Mouse (Mus musculus): ENCODE results near the gene BC049352. TPM values are rescaled to one million over a fixed set of nuclear protein-coding genes. Genes with fewer than 3 reads are reported as not detected.

The BC049352 gene
- not detected in 2 replicates for polyA plus RNA-seq (2015; fragmentation: Nextera tagmentation; extraction: Ambion mirVana)

DNA sequence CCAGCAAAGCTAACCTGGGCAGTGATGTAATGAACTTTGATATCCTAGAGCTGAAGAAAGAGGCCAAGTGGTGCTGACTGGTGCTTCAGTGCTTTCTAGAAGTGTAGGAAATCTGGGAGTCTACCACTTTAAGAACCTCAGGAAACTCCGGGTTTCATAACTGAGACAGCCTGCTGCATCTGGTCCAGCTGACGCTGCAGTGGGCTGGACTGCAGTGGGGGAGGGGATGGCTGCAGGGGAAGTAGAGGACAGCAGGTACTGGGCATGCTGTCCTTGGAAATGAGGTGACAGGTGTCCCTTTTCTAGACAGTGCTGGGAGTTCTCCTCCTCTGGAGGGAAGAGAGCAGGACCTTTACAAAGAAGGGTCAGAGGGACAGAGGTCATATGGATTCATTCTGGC, at the start of gene BC049352:
BC049352 (plus strand) TSS at position 238 of the 400 bp plus-strand sequence.
- H3K4me2 ChIP-seq, result no peak within 1 kb of the TSS
- H3K4me3 ChIP-seq, result no peak within 1 kb of the TSS
- H3K9me3 ChIP-seq, result no peaks in the 10 kb centered on the region
- no peak for ATAC-seq (ENCODE audit: extremely low read depth, insufficient number of reproducible peaks, low FRiP score, low TSS enrichment)
- no peaks in the 10 kb centered on the region for H3K36me3 ChIP-seq
- WGBS, result 10% methylated on average over 2 of the region's 2 CpGs
- no peak within 1 kb of the TSS for H3K27ac ChIP-seq (replicated peaks)
- no peaks in the 10 kb centered on the region for H3K4me1 ChIP-seq
- peaks cover 6% of the 10 kb centered on the region; the same call in 1 of the 2 replicates for H3K27me3 ChIP-seq (replicated peaks)
- H3K9ac ChIP-seq, result no peak within 1 kb of the TSS

DNA sequence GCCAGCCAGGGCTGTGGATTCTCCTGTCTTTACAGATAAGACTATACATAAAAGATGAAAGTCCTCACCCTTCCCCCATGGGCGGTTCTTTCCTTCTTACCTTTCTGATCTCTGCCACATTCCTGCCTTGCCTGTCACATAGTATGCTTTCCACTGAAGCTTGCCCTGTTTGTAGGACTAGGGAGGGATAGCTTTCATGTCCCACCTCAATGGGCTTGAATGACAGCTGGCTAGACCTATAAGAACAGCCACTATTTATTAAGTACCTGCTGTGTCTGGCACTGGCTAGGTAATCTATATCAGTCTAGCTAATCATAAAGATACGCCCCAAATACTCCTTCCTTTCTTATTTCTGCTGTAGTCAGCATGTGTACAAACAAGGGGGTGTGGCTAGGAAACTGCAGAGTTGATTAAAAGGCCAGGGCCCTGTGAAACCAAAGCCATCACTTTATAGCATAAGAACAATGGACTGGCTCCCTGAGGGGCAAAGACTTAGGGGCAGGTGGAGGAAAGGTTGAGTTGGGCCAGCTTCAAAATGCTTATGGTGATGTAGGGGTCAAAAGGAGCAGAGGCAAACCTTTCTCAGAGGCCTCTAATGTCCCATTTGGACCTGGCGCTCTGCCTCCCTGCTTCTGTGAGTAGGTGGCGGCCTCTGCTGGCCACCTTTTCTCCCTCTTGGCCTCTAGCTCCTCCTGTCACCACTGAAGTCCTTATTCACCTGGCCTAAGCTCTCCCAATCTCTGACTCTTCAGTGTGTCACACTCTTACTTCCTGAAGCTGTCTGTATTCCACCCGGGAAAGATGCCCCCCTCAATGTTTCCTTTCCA, 48.1 kb upstream of the BC049352 start:
- Histone ChIP-seq H3K4me3 (no peak overlapping the region), H3K36me3 (no peaks in the 10 kb centered on the region), H3K9me3 (no peaks in the 10 kb centered on the region), H3K4me2 (no peak overlapping the region), H3K27ac (replicated peaks) (no peak overlapping the region), H3K4me1 (peaks cover 37% of the 10 kb centered on the region), H3K27me3 (replicated peaks) (peaks cover 94% of the 10 kb centered on the region), H3K9ac (no peak overlapping the region)
- ATAC-seq (ENCODE audit: extremely low read depth, insufficient number of reproducible peaks, low FRiP score, low TSS enrichment), result no peak
- WGBS, result 20% methylated on average over 5 of the region's 5 CpGs

DNA sequence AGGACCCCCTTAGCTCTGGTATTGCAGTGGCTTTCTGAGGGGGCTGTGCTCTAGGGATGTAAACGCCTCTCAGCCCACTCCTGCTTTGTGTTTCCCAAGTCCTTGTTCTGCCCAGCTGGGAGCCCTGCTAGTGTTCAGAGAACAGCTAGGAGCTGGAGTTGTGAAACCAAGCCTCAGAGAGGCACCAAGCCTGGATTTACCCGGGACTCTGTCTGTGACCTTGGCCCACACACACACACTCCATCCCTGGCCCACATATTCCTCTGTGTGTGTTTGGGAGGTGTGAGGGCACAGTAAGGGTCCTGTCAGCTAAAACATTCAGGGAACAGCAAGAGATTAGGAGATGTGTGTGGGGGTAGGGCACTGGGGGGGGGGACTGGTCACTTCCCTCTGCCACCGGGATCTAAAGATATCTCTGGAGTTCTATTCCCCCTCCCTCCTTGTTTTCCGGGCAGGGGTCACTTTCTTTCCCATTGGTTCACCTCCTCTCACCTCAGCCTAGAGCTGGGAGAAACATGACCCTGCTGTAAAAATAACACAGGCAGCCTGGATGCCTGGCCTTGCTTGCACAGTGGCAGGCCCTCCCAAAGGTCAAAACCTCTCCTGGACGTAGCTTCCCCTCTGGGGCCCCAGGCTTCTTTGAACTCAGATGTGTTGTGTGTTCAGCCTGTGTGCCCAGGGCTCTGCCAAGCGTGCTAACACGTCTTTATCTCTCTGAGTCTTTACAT, 45.2 kb upstream of the BC049352 start:
- H3K9me3 ChIP-seq, result no peaks in the 10 kb centered on the region
- H3K4me2 ChIP-seq, result no peak overlapping the region; the same call in 1 of the 2 replicates
- peaks cover 97% of the 10 kb centered on the region for H3K27me3 ChIP-seq (replicated peaks)
- no peak overlapping the region for H3K9ac ChIP-seq
- ATAC-seq (ENCODE audit: extremely low read depth, insufficient number of reproducible peaks, low FRiP score, low TSS enrichment), result no peak
- H3K36me3 ChIP-seq, result no peaks in the 10 kb centered on the region
- no peak overlapping the region for H3K4me3 ChIP-seq
- peaks cover 42% of the 10 kb centered on the region for H3K4me1 ChIP-seq
- H3K27ac ChIP-seq (replicated peaks), result peak overlapping the region; percentile 54
- WGBS, result 8% methylated on average over 7 of the region's 7 CpGs

DNA sequence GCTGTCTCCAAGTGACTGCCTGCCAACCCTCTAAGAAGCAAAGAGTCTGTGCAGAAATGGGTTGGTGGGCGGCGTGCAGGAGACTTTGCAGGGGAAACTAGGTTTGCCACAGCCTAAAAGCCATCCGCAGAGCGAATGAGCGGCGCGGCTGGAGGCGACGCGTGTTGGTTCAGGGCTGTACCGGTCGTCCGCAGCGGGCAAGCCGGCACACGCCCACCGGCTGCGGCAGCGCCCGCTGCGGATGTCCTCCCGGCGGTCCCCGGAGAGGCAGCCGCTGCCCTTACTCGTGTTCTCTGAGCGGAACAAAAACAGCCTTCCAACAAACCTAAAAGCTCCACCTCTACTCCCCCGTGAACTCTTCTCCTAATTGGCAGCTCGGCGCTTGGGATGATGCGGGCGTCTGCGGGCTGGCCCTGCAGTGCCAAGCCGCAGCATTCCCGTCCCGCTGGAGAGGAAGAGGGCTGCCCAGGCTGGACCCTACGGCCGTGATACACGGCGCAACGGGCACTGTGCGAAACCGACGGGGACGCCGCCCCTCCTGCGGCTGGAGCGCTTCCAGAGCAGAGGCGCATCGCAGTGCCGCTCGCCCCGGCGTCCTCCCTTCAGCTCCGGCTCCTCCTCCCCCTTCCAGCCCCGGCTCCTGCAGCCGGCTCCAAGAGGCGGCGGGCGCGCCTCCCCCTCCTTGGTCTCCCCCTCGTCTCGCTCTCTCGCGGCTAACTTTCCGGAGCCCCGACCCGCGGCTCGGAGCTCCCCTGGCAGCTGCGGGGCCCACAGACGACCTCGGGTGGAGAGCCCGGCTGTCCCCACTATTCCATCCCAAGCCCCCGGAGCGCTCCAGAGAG, 43.4 kb upstream of the BC049352 start, which contains the start of gene Scn4b:
Scn4b (plus strand) TSS at position 205 of the 842 bp plus-strand sequence.
- no peaks in the 10 kb centered on the region for H3K36me3 ChIP-seq
- WGBS, result under 1% methylated on average over 73 of the region's 76 CpGs
- H3K4me2 ChIP-seq, result peak within 1 kb of the TSS; percentile 98
- peak within 1 kb of the TSS; percentile 70 for H3K9ac ChIP-seq
- H3K27me3 ChIP-seq (replicated peaks), result peaks cover 99% of the 10 kb centered on the region
- ATAC-seq (ENCODE audit: extremely low read depth, insufficient number of reproducible peaks, low FRiP score, low TSS enrichment), result no peak
- H3K27ac ChIP-seq (replicated peaks), result peak within 1 kb of the TSS; percentile 54; the same call in 1 of the 2 replicates
- peaks cover 42% of the 10 kb centered on the region for H3K4me1 ChIP-seq
- H3K9me3 ChIP-seq, result no peaks in the 10 kb centered on the region
- H3K4me3 ChIP-seq, result peak within 1 kb of the TSS; percentile 64

DNA sequence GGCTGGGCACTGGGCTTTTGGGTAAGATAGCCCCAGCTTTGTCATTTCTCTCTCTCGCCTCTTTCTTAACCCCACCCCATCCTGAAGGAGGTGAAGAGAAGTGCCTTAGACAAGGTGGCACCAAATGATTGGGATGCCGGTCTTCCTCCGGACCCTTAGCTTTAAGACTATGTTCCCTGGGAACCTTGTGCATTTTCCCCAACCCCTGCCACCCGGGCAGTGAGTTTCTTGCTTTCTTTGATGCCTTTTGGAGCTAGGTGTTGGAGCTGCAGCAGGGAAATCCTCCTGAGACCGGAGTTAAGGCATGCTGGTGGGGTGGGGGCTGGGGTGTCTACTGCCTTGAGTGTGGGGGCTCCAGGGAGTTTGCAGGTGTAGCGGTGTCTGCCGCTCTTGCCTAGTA, 42.7 kb upstream of the BC049352 start:
- WGBS, result 7% methylated on average over 7 of the region's 7 CpGs
- H3K4me1 ChIP-seq, result peaks cover 42% of the 10 kb centered on the region
- H3K4me3 ChIP-seq, result peak overlapping the region; percentile 64
- peak overlapping the region; percentile 70 for H3K9ac ChIP-seq
- peaks cover 100% of the 10 kb centered on the region for H3K27me3 ChIP-seq (replicated peaks)
- no peaks in the 10 kb centered on the region for H3K36me3 ChIP-seq
- H3K4me2 ChIP-seq, result peak overlapping the region; percentile 98
- no peak for ATAC-seq (ENCODE audit: extremely low read depth, insufficient number of reproducible peaks, low FRiP score, low TSS enrichment)
- H3K9me3 ChIP-seq, result no peaks in the 10 kb centered on the region
- no peak overlapping the region for H3K27ac ChIP-seq (replicated peaks)

DNA sequence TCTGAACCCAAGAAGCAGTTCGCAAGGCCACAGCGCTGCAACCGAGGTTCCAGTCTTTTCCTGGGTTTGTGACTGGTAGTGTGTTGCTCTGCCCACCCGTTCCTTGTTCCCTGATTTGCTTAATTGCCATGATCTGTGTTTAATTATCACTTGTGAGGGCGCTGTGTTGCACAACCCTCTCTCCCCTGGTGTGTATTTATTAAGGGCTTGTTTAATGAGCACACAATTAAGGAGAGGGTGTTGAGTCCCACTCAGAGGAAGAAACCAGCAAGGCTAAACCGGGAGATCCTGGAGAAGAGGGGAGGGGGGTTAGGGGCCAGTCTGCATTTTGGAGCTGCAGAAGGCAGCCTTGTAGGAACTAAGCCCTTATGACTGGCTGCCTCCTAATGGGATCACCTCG, 40.9 kb upstream of the BC049352 start:
- H3K4me2 ChIP-seq, result no peak overlapping the region
- WGBS, result 64% methylated on average over 7 of the region's 7 CpGs
- no peaks in the 10 kb centered on the region for H3K36me3 ChIP-seq
- peaks cover 39% of the 10 kb centered on the region for H3K4me1 ChIP-seq
- no peak for ATAC-seq (ENCODE audit: extremely low read depth, insufficient number of reproducible peaks, low FRiP score, low TSS enrichment)
- no peak overlapping the region for H3K9ac ChIP-seq
- H3K9me3 ChIP-seq, result no peaks in the 10 kb centered on the region
- no peak overlapping the region for H3K27ac ChIP-seq (replicated peaks)
- H3K4me3 ChIP-seq, result no peak overlapping the region
- H3K27me3 ChIP-seq (replicated peaks), result peaks cover 100% of the 10 kb centered on the region

DNA sequence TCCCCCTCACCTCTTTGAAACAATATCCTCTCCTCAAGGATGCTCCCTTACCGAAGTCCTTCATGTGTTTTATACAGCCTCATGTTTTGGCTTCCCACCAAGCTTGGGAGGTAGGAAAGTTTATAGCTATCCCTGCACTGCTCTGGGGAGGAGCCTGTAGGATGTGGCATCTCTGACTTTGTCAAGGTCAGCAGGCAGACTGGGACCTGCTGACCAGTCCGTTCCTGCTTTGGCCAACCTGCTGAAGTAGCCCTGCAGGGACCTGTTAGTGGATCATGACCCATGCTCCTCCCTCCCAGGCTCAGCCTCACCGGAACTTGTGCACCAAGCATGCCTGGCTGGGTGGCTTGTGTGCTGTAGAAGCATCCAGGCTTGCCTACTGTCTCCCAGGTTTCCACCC, 39.1 kb upstream of the BC049352 start:
- ATAC-seq (ENCODE audit: extremely low read depth, insufficient number of reproducible peaks, low FRiP score, low TSS enrichment), result no peak
- Histone ChIP-seq H3K9ac (no peak overlapping the region), H3K36me3 (no peaks in the 10 kb centered on the region), H3K4me2 (no peak overlapping the region), H3K4me3 (no peak overlapping the region), H3K27ac (replicated peaks) (no peak overlapping the region), H3K9me3 (no peaks in the 10 kb centered on the region), H3K4me1 (peaks cover 23% of the 10 kb centered on the region), H3K27me3 (replicated peaks) (peaks cover 99% of the 10 kb centered on the region)
- 47% methylated on average over 3 of the region's 3 CpGs for WGBS

DNA sequence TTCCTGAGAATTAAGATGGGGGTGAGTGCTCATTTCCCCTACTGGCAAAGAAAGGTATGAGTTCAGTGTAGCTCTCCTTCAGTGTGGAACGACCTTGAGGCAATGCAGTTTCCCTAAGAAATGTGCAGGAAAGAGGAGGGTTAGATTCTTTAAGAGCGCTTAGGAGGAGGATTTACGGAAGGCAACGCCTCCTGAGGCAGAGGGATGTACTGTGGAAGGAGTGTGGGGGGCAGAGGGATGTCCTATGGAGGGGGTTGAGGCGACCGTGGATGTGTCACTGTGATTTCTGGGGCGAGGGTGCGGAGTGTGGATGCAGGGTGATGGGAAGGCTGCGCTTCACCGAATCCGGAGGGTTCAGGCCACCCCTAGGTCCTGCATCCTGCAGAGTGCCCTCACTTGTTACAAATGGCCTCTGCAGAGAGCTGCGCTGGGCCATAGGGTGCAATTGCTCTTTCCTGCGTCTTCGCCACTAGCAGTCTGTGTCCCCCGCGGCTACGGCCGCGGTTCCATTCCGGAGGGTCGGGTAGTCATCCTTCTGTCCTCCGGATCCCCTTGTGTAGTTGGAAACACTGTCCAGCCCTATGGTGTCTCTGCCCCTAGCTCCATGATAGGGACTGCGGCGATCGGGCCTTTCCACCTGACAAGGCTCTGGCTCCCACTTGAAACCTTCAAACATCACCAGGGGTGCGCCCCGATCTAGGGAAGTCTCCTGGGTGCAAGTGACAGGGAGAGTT, 36.1 kb upstream of the BC049352 start:
- Histone ChIP-seq H3K4me2 (peak overlapping the region; percentile 72), H3K9me3 (no peaks in the 10 kb centered on the region), H3K4me1 (peaks cover 8% of the 10 kb centered on the region), H3K36me3 (no peaks in the 10 kb centered on the region), H3K27ac (replicated peaks) (no peak overlapping the region), H3K9ac (peak overlapping the region; percentile 53), H3K4me3 (peak overlapping the region; percentile 46), H3K27me3 (replicated peaks) (peaks cover 99% of the 10 kb centered on the region)
- no peak for ATAC-seq (ENCODE audit: extremely low read depth, insufficient number of reproducible peaks, low FRiP score, low TSS enrichment)
- WGBS, result 5% methylated on average over 27 of the region's 27 CpGs

DNA sequence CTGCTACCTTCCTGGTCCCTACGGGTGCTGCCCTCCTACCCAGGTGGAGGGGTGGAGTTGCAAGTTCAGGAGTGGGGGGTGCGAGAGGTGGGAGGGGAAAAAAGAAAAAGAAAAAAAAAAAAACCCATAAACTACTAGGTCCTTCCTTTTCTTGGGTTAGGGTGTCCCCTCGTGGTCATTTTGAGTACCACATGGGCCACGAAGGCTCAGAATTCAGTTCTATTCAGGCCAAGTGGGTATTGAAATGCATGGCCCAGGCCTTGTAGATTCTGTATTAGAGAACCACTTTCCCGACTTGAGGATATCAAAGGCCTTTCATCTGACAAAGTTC, 35.6 kb upstream of the BC049352 start:
- H3K4me1 ChIP-seq, result peaks cover 8% of the 10 kb centered on the region
- ATAC-seq (ENCODE audit: extremely low read depth, insufficient number of reproducible peaks, low FRiP score, low TSS enrichment), result no peak
- H3K4me3 ChIP-seq, result peak overlapping the region; percentile 46
- H3K27me3 ChIP-seq (replicated peaks), result peaks cover 99% of the 10 kb centered on the region
- WGBS, result under 1% methylated on average over 5 of the region's 5 CpGs
- H3K4me2 ChIP-seq, result peak overlapping the region; percentile 72
- H3K27ac ChIP-seq (replicated peaks), result no peak overlapping the region
- no peaks in the 10 kb centered on the region for H3K36me3 ChIP-seq
- peak overlapping the region; percentile 53 for H3K9ac ChIP-seq
- H3K9me3 ChIP-seq, result no peaks in the 10 kb centered on the region

DNA sequence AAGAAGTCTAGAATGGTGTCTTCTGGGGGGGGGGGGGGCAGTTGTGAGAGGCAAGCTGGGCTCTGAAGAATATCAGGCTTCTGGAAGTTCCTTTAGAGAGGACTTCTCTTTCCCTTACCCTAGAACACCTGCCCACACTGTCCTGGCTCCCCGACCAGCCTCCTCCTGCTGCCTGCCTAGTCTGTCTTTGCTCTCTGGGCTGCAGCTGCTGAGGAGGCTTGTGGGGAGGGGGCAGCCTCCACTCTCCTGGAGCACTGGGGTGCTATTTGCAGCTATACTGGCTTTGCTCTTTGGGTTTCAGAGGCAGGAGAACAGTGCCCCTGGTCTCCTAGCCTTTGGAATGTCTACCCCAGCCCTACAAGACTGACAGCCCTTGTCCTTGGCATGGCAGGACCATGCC, 30.9 kb upstream of the BC049352 start:
- Histone ChIP-seq H3K4me2 (no peak overlapping the region), H3K4me3 (no peak overlapping the region), H3K27me3 (replicated peaks) (peaks cover 72% of the 10 kb centered on the region), H3K36me3 (no peaks in the 10 kb centered on the region), H3K4me1 (peaks cover 2% of the 10 kb centered on the region), H3K9ac (no peak overlapping the region), H3K27ac (replicated peaks) (no peak overlapping the region), H3K9me3 (no peaks in the 10 kb centered on the region)
- no peak for ATAC-seq (ENCODE audit: extremely low read depth, insufficient number of reproducible peaks, low FRiP score, low TSS enrichment)
- 57% methylated on average over 1 of the region's 1 CpGs for WGBS
